Mouse (Mus musculus) gastrocnemius, adult 8-10 months (tissue): ENCODE data around the gene Kcnc2. TPM values are rescaled to one million over a fixed set of nuclear protein-coding genes. Genes with fewer than 3 reads are reported as not detected.
"Not testable (repeated sequence)": the region's sequence is repeated elsewhere in the genome, so short reads cannot be mapped to it uniquely, and the experiment has no call there.

ENCODE experiments used
- DNase-seq, 2 experiments: peaks; one replicate each; pipeline ENCODE4 v3.0.0; 2022; ENCODE audit warnings: low spot score in 2 of 2
- total RNA-seq, 4 experiments: library from RNA; stranded (reverse); gene quantifications; 2 replicates each; pipeline ENCODE4 v1.2.4; 2022

Gene Kcnc2
- under 1 TPM; 0.07 to 0.94 (median 0.14) TPM for total RNA-seq

- DNase-seq = no peak
These were observed at the start of gene Kcnc2 for GRCm38 (mm10) chr10:112270887-112271802. TSS of gene Kcnc2 (plus strand) at chr10:112271121.

- DNase-seq = no peak
These were observed 43.8 kb upstream of the Kcnc2 start for GRCm38 (mm10) chr10:112227073-112227472.

- not testable (repeated sequence) for DNase-seq
These were observed 41.7 kb upstream of the Kcnc2 start for GRCm38 (mm10) chr10:112229091-112229843.

GRCm38 (mm10) chr10:112232733-112233132, 38.2 kb upstream of the Kcnc2 start:
- not testable (repeated sequence) for DNase-seq

- not testable (repeated sequence) for DNase-seq
These were observed 35.5 kb upstream of the Kcnc2 start for GRCm38 (mm10) chr10:112235396-112235940.

GRCm38 (mm10) chr10:112248273-112248672, 22.6 kb upstream of the Kcnc2 start:
- DNase-seq = no peak

- no peak for DNase-seq
These were observed 7.5 kb upstream of the Kcnc2 start for GRCm38 (mm10) chr10:112263467-112263866.

- DNase-seq = no peak
These were observed 1.4 kb upstream of the Kcnc2 start for GRCm38 (mm10) chr10:112269481-112269880.

GRCm38 (mm10) chr10:112269939-112270781, 761 bp upstream of the Kcnc2 start:
- DNase-seq = no peak

GRCm38 (mm10) chr10:112271803-112272165, 863 bp downstream of the Kcnc2 start:
- no peak for DNase-seq

GRCm38 (mm10) chr10:112272171-112272570, 1.2 kb downstream of the Kcnc2 start:
- DNase-seq = no peak

GRCm38 (mm10) chr10:112277996-112278395, 7.1 kb downstream of the Kcnc2 start:
- no peak for DNase-seq

GRCm38 (mm10) chr10:112315136-112315535, 44.2 kb downstream of the Kcnc2 start:
- no peak for DNase-seq

- no peak for DNase-seq
These were observed 46.9 kb downstream of the Kcnc2 start for GRCm38 (mm10) chr10:112317783-112318182.

GRCm38 (mm10) chr10:112357669-112358362, 86.9 kb downstream of the Kcnc2 start:
- DNase-seq = no peak

GRCm38 (mm10) chr10:112358363-112358704, 87.4 kb downstream of the Kcnc2 start:
- DNase-seq = no peak

GRCm38 (mm10) chr10:112360704-112361103, 89.8 kb downstream of the Kcnc2 start:
- DNase-seq = no peak

GRCm38 (mm10) chr10:112368369-112368768, 97.4 kb downstream of the Kcnc2 start:
- no peak for DNase-seq

- DNase-seq = no peak
These were observed 106.2 kb downstream of the Kcnc2 start for GRCm38 (mm10) chr10:112377163-112377562.

- no peak for DNase-seq
These were observed 107.5 kb downstream of the Kcnc2 start for GRCm38 (mm10) chr10:112378465-112378864.

- DNase-seq = no peak
These were observed 109.7 kb downstream of the Kcnc2 start for GRCm38 (mm10) chr10:112380590-112380989.
